Mouse (Mus musculus) CD4-positive, CD25-positive, alpha-beta regulatory T cell, adult 4 months (primary cell): ENCODE results near the gene Nlrp6. TPM values are rescaled to one million over a fixed set of nuclear protein-coding genes. Genes with fewer than 3 reads are reported as not detected.
"Not testable (repeated sequence)": the region's sequence is repeated elsewhere in the genome, so short reads cannot be mapped to it uniquely, and the experiment has no call there.

Source experiments
- ATAC-seq: one replicate; pipeline ENCODE4 v1.8.0; 2017
- polyA plus RNA-seq, 2 experiments: library from polyadenylated mRNA; unstranded; fragments of 100-300 nt; shearing (Covaris generic); gene quantifications; one replicate each; pipeline ENCODE4 v1.2.1; 2017

Nlrp6 gene
- polyA plus RNA-seq, 2 experiments from 2014 or later, result not detected

GRCm38 (mm10) chr7:140951051-140951450 lies 30.3 kb downstream of the Nlrp6 start:
- no peak for ATAC-seq

- no peak for ATAC-seq
These were observed 31.1 kb downstream of the Nlrp6 start for GRCm38 (mm10) chr7:140951765-140952164.

- ATAC-seq, result no peak
These were observed 31.7 kb downstream of the Nlrp6 start for GRCm38 (mm10) chr7:140952441-140952840.

GRCm38 (mm10) chr7:140953133-140953532 lies 32.4 kb downstream of the Nlrp6 start:
- ATAC-seq, result no peak

GRCm38 (mm10) chr7:140953800-140954732 lies 33.4 kb downstream of the Nlrp6 start:
- no peak for ATAC-seq

- ATAC-seq, result no peak
These were observed 34.0 kb downstream of the Nlrp6 start for GRCm38 (mm10) chr7:140954733-140955071.

- peak; percentile 57 for ATAC-seq
These were observed 34.6 kb downstream of the Nlrp6 start for GRCm38 (mm10) chr7:140955342-140955741.

- ATAC-seq, result no peak
These were observed 35.3 kb downstream of the Nlrp6 start, which contains the start of the genes Gm45717 and Ifitm2 for GRCm38 (mm10) chr7:140955758-140956555. TSS of gene Gm45717 (minus strand) at chr7:140955937. TSS of gene Ifitm2 (minus strand) at chr7:140955987.

- ATAC-seq, result no peak
These were observed 35.8 kb downstream of the Nlrp6 start for GRCm38 (mm10) chr7:140956556-140956869.

GRCm38 (mm10) chr7:140959181-140959901 lies 38.6 kb downstream of the Nlrp6 start:
- ATAC-seq, result peak; percentile 60

GRCm38 (mm10) chr7:140960026-140960425 lies 39.3 kb downstream of the Nlrp6 start:
- no peak for ATAC-seq

GRCm38 (mm10) chr7:140961416-140961815 lies 40.7 kb downstream of the Nlrp6 start:
- no peak for ATAC-seq

GRCm38 (mm10) chr7:140962733-140963132 lies 42.0 kb downstream of the Nlrp6 start:
- ATAC-seq, result no peak

- no peak for ATAC-seq
These were observed 46.2 kb downstream of the Nlrp6 start, which contains the start of gene Ifitm1 for GRCm38 (mm10) chr7:140966921-140967320. TSS of gene Ifitm1 (plus strand) at chr7:140967221.

GRCm38 (mm10) chr7:140967862-140968591 lies 47.3 kb downstream of the Nlrp6 start:
- no peak for ATAC-seq

- ATAC-seq, result not testable (repeated sequence)
These were observed 48.0 kb downstream of the Nlrp6 start for GRCm38 (mm10) chr7:140968710-140969109.

GRCm38 (mm10) chr7:140970931-140971330 lies 50.2 kb downstream of the Nlrp6 start:
- no peak for ATAC-seq

- no peak for ATAC-seq
These were observed 50.9 kb downstream of the Nlrp6 start for GRCm38 (mm10) chr7:140971479-140972171.

GRCm38 (mm10) chr7:140973396-140974165 lies 52.9 kb downstream of the Nlrp6 start:
- ATAC-seq, result no peak

GRCm38 (mm10) chr7:140974940-140975339 lies 54.2 kb downstream of the Nlrp6 start:
- ATAC-seq, result no peak

- ATAC-seq, result no peak
These were observed 54.8 kb downstream of the Nlrp6 start for GRCm38 (mm10) chr7:140975465-140975864.
